Mouse (Mus musculus) 3T3-L1 (cell line): ENCODE data around the gene Pgd.

Source experiments
- DNase-seq: peaks from one replicate; pipeline ENCODE4 v3.0.0-alpha.2; 2015; ENCODE audit warnings: low read depth, low spot score

The Pgd gene

GRCm38 (mm10) chr4:149168016-149168415 lies 1.4 kb upstream of the Pgd start:
- DNase-seq = no peak

GRCm38 (mm10) chr4:149166957-149167611 lies 513 bp upstream of the Pgd start:
- peak; percentile 44 for DNase-seq

GRCm38 (mm10) chr4:149164150-149164549 lies 2.4 kb downstream of the Pgd start:
- no peak for DNase-seq

GRCm38 (mm10) chr4:149163196-149163595 lies 3.4 kb downstream of the Pgd start:
- no peak for DNase-seq

- no peak for DNase-seq
These were observed 5.4 kb downstream of the Pgd start for GRCm38 (mm10) chr4:149161166-149161565.

- no peak for DNase-seq
These were observed 6.7 kb downstream of the Pgd start for GRCm38 (mm10) chr4:149159891-149160290.

- DNase-seq = no peak
These were observed 7.4 kb downstream of the Pgd start for GRCm38 (mm10) chr4:149159203-149159602.

GRCm38 (mm10) chr4:149157415-149157973 lies 9.1 kb downstream of the Pgd start:
- no peak for DNase-seq

- DNase-seq = no peak
These were observed 10.9 kb downstream of the Pgd start for GRCm38 (mm10) chr4:149155711-149156110.

- DNase-seq = no peak
These were observed 11.7 kb downstream of the Pgd start for GRCm38 (mm10) chr4:149154859-149155258.

GRCm38 (mm10) chr4:149150721-149151120 lies 15.8 kb downstream of the Pgd start:
- no peak for DNase-seq

- no peak for DNase-seq
These were observed 16.3 kb downstream of the Pgd start for GRCm38 (mm10) chr4:149150256-149150655.

- DNase-seq = no peak
These were observed 17.0 kb downstream of the Pgd start for GRCm38 (mm10) chr4:149149611-149150010.

- no peak for DNase-seq
These were observed 17.4 kb downstream of the Pgd start for GRCm38 (mm10) chr4:149149196-149149595.

- no peak for DNase-seq
These were observed 18.5 kb downstream of the Pgd start for GRCm38 (mm10) chr4:149148084-149148483.

- DNase-seq = no peak
These were observed 19.0 kb downstream of the Pgd start for GRCm38 (mm10) chr4:149147528-149147927.

- DNase-seq = peak; percentile 61
These were observed 21.4 kb downstream of the Pgd start for GRCm38 (mm10) chr4:149145151-149145550.

- peak; percentile 92 for DNase-seq
These were observed 22.1 kb downstream of the Pgd start for GRCm38 (mm10) chr4:149144459-149144858.

- no peak for DNase-seq
These were observed 23.0 kb downstream of the Pgd start for GRCm38 (mm10) chr4:149143594-149143993.

- no peak for DNase-seq
These were observed 28.1 kb downstream of the Pgd start for GRCm38 (mm10) chr4:149138515-149138914.

GRCm38 (mm10) chr4:149136982-149137770 lies 29.4 kb downstream of the Pgd start, which contains the start of gene Cenps:
Gene Cenps (minus strand): TSS chr4:149137629.
- peak; percentile 82 for DNase-seq

GRCm38 (mm10) chr4:149136116-149136850 lies 30.3 kb downstream of the Pgd start:
- peak; percentile 27 for DNase-seq
